Mouse (Mus musculus): Measurements from ENCODE around the gene Zbtb16.

GRCm38 (mm10) chr9:48787906-48788410, 48.1 kb downstream of the Zbtb16 start:
- TF ChIP-seq CTCF (IDR thresholded peaks at IDR 0.05; ENCODE audit: insufficient read depth, low read depth, low read length) (no peak), POLR2A (IDR thresholded peaks at IDR 0.05; ENCODE audit: insufficient read depth, low read depth, low read length) (no peak)

Data from olfactory bulb, adult 2 months (tissue).